Mouse (Mus musculus) layer of hippocampus, adult 18-20 months (tissue): Measurements from ENCODE around the gene Tnrc6b. TPM values are rescaled to one million over a fixed set of nuclear protein-coding genes. Genes with fewer than 3 reads are reported as not detected.
A peak's percentile ranks its signal among the peaks of the same experiment; 100 is the strongest.
"Not testable (repeated sequence)": the region's sequence is repeated elsewhere in the genome, so short reads cannot be mapped to it uniquely, and the experiment has no call there.

Experiments
- DNase-seq, 2 experiments: peaks; one replicate each; pipeline ENCODE4 v3.0.0; 2022; ENCODE audit warnings: low spot score in 2 of 2
- total RNA-seq, 2 experiments: library from RNA; stranded (reverse); gene quantifications; 2 replicates each; pipeline ENCODE4 v1.2.3; 2021

The Tnrc6b gene
- total RNA-seq, 2 experiments from 2014 or later = 95.8 to 113 TPM

- no peak for DNase-seq
Observed at GRCm38 (mm10) chr15:80839653-80840420, 128.7 kb downstream of the Tnrc6b start.

- no peak for DNase-seq
Observed at GRCm38 (mm10) chr15:80844262-80844661, 133.1 kb downstream of the Tnrc6b start.

GRCm38 (mm10) chr15:80844926-80845325 is 133.8 kb downstream of the Tnrc6b start:
- DNase-seq = no peak

GRCm38 (mm10) chr15:80850004-80850403 is 138.9 kb downstream of the Tnrc6b start:
- peak in 1 of 2 experiments; percentile 29 for DNase-seq

GRCm38 (mm10) chr15:80850682-80851475 is 139.8 kb downstream of the Tnrc6b start:
- DNase-seq = no peak

- DNase-seq = no peak
Observed at GRCm38 (mm10) chr15:80852122-80852521, 141.0 kb downstream of the Tnrc6b start.

- not testable (repeated sequence) for DNase-seq
Observed at GRCm38 (mm10) chr15:80852527-80852926, 141.4 kb downstream of the Tnrc6b start.

- no peak for DNase-seq
Observed at GRCm38 (mm10) chr15:80859366-80859765, 148.3 kb downstream of the Tnrc6b start.

GRCm38 (mm10) chr15:80861302-80861701 is 150.2 kb downstream of the Tnrc6b start:
- no peak for DNase-seq

GRCm38 (mm10) chr15:80862027-80862426 is 150.9 kb downstream of the Tnrc6b start:
- DNase-seq = no peak

GRCm38 (mm10) chr15:80868603-80869002 is 157.5 kb downstream of the Tnrc6b start:
- DNase-seq = not testable (repeated sequence)

- DNase-seq = no peak
Observed at GRCm38 (mm10) chr15:80874726-80875125, 163.6 kb downstream of the Tnrc6b start.

- peak; percentile 24 to 56 for DNase-seq
Observed at GRCm38 (mm10) chr15:80876231-80876630, 165.1 kb downstream of the Tnrc6b start.

GRCm38 (mm10) chr15:80884095-80884494 is 173.0 kb downstream of the Tnrc6b start:
- DNase-seq = no peak

- no peak for DNase-seq
Observed at GRCm38 (mm10) chr15:80886361-80887156, 175.4 kb downstream of the Tnrc6b start.

GRCm38 (mm10) chr15:80892341-80892740 is 181.2 kb downstream of the Tnrc6b start:
- DNase-seq = no peak

GRCm38 (mm10) chr15:80896741-80897140 is 185.6 kb downstream of the Tnrc6b start:
- no peak for DNase-seq

- no peak for DNase-seq
Observed at GRCm38 (mm10) chr15:80897911-80898310, 186.8 kb downstream of the Tnrc6b start.

- no peak for DNase-seq
Observed at GRCm38 (mm10) chr15:80899806-80900205, 188.7 kb downstream of the Tnrc6b start.

GRCm38 (mm10) chr15:80901806-80902513 is 190.8 kb downstream of the Tnrc6b start:
- peak; percentile 19 to 47 for DNase-seq

GRCm38 (mm10) chr15:80904776-80905175 is 193.7 kb downstream of the Tnrc6b start:
- not testable (repeated sequence) for DNase-seq
